12 mouse cellular contexts compared by ENCODE assay signal in the genomic region with DNA sequence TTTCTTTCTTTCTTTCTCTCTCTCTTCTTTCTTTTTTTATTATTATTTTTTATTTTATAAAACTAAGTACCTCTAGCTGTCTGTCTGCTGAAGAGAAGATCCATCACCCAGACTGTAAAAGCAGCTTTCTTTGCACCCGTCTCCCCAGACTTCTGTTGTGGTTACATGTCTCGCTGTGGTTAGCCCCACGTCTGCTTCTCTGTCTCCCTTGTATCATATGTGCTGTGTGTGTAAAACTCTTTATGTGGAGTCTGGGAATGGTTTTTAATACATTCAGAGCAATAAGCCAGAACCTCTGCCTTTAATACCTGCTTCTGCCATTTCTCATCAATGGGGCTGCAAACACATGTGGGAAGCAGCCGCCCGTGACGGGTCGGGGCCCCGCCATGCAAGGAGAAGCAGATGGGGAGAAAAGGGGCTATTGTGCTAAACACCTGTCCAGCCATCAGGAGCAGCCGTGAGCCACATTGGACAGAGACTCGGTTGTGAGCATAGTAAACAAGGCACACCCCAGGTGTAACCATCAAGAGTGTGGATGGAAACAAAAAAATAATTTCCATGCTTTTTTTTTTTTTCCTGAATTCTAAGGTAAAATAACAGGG.
A peak's percentile ranks its signal among the peaks of the same experiment; 100 is the strongest.
DNase-seq lines count a peak whose midpoint lies in the region; ATAC-seq and TF ChIP-seq lines count a peak whose summit lies in the region.
"Had no signal": no experiment of that assay in that cellular context is flagged by ENCODE, and none has a peak within 500 bp of the region (broad histone marks: within the 10 kb centered on the region; RNA-seq: fewer than 3 reads in every experiment).

No protein-coding gene starts in this region.

- H3K9ac ChIP-seq in kidney, embryonic 16.5 days (replicated peaks; ENCODE audit: low read length) = no peak overlapping the region
- H3K9ac ChIP-seq in CH12.LX (ENCODE audit: insufficient read depth, low read depth) = no peak overlapping the region
- H3K9ac ChIP-seq in embryonic facial prominence, embryonic 14.5 days (ENCODE audit: low read depth, low read length) = no peak overlapping the region
- no peak overlapping the region for H3K9ac ChIP-seq in neural tube, embryonic 13.5 days
- H3K9ac ChIP-seq: lung, embryonic 14.5 days had no signal

- peak; percentile 7 for TF ChIP-seq RAD21 in CH12.LX (IDR thresholded peaks at IDR 0.05; ENCODE audit: low read depth, low read length)

- no peaks in the 10 kb centered on the region for H3K9me3 ChIP-seq in kidney, embryonic 16.5 days (ENCODE audit: low read length)
- no peaks in the 10 kb centered on the region for H3K9me3 ChIP-seq in CH12.LX (replicated peaks; ENCODE audit: low read length)
- no peaks in the 10 kb centered on the region for H3K9me3 ChIP-seq in embryonic facial prominence, embryonic 14.5 days (ENCODE audit: control insufficient read depth, low read length)
- H3K9me3 ChIP-seq in neural tube, embryonic 13.5 days = no peaks in the 10 kb centered on the region

- TF ChIP-seq POLR2A in CH12.LX (IDR thresholded peaks at IDR 0.05; ENCODE audit: low read depth, low read length) = no peak

- H3K4me2 ChIP-seq in kidney, embryonic 16.5 days (replicated peaks; ENCODE audit: low read depth, low read length) = no peak overlapping the region
- H3K4me2 ChIP-seq in CH12.LX (ENCODE audit: insufficient read depth, low read depth, poor library complexity, severe bottlenecking) = peak overlapping the region; percentile 0; the same call in 1 of the 2 replicates
- peak overlapping the region; percentile 23 for H3K4me2 ChIP-seq in embryonic facial prominence, embryonic 14.5 days (ENCODE audit: low read depth, low read length)
- peak overlapping the region; percentile 4; the same call in 1 of the 2 replicates for H3K4me2 ChIP-seq in neural tube, embryonic 13.5 days
- H3K4me2 ChIP-seq: lung, embryonic 14.5 days had no signal

- dilution Hi-C loops in CH12.LX (cut with MboI; ENCODE audit: extremely low pct_ligation_motif_present, extremely low pct_unique_long_range_greater_than_20kb, low sequenced_read_pairs) = no loop called here

- WGBS in kidney, embryonic 16.5 days = 42% methylated on average over 10 of the region's 10 CpGs
- WGBS in embryonic facial prominence, embryonic 14.5 days = 26% methylated on average over 10 of the region's 10 CpGs
- 54% methylated on average over 10 of the region's 10 CpGs for WGBS in neural tube, embryonic 13.5 days

- peak; percentile 65; the same call in 1 of the 2 replicates for ATAC-seq in kidney, embryonic 16.5 days (ENCODE audit: low FRiP score, low TSS enrichment)
- peak; percentile 50; the same call in 1 of the 2 replicates for ATAC-seq in embryonic facial prominence, embryonic 14.5 days (ENCODE audit: low read depth)
- peak; percentile 41; the same call in 1 of the 2 replicates for ATAC-seq in neural tube, embryonic 13.5 days (ENCODE audit: low read depth)
- no peak for ATAC-seq in erythroid progenitor cell, adult 5-6 weeks (replicated peaks; ENCODE audit: low FRiP score, poor library complexity, severe bottlenecking)
- ATAC-seq: forebrain, embryonic 14.5 days had no signal

- TF ChIP-seq CTCF in CH12.LX (conservative IDR thresholded peaks at IDR 0.05 in 1 of 2, IDR thresholded peaks at IDR 0.05 in 1 of 2; ENCODE audit: low read depth in 2 of 2, low read length in 2 of 2) = peak in 1 of 2 experiments; percentile 33; a peak in 2 of 4 replicates

- in situ Hi-C loops in CH12.LX (cut with MboI; ENCODE audit: low pct_ligation_motif_present, low pct_unique_long_range_greater_than_20kb, low sequenced_read_pairs) = no loop called here

- peaks cover 14% of the 10 kb centered on the region; the same call in 1 of the 2 replicates for H3K4me1 ChIP-seq in kidney, embryonic 16.5 days (ENCODE audit: insufficient read depth, low read length)
- H3K4me1 ChIP-seq in CH12.LX (ENCODE audit: control insufficient read depth in 1 of 2, insufficient read depth in 2 of 2) = peaks cover 0 to 5% of the 10 kb centered on the region in 2 experiments; a peak in 2 of 4 replicates
- peaks cover 24% of the 10 kb centered on the region for H3K4me1 ChIP-seq in embryonic facial prominence, embryonic 14.5 days (ENCODE audit: control insufficient read depth, insufficient read depth, low read length)
- H3K4me1 ChIP-seq in neural tube, embryonic 13.5 days (replicated peaks) = peaks cover 8% of the 10 kb centered on the region

- no peaks in the 10 kb centered on the region for H3K79me2 ChIP-seq in CH12.LX (replicated peaks; ENCODE audit: control insufficient read depth, extremely low read depth, insufficient read depth, poor library complexity, severe bottlenecking)

- no peaks in the 10 kb centered on the region for H3K36me3 ChIP-seq in kidney, embryonic 16.5 days (ENCODE audit: insufficient read depth, low read length)
- no peaks in the 10 kb centered on the region for H3K36me3 ChIP-seq in CH12.LX (replicated peaks in 1 of 2; ENCODE audit: control insufficient read depth in 1 of 2, insufficient read depth in 1 of 2, low read length in 1 of 2)
- H3K36me3 ChIP-seq in embryonic facial prominence, embryonic 14.5 days (ENCODE audit: control insufficient read depth, insufficient read depth, low read length) = no peaks in the 10 kb centered on the region
- H3K36me3 ChIP-seq in neural tube, embryonic 13.5 days = no peaks in the 10 kb centered on the region

- H3K4me3 ChIP-seq in kidney, embryonic 16.5 days (ENCODE audit: low read length) = no peak overlapping the region
- no peak overlapping the region for H3K4me3 ChIP-seq in CH12.LX (replicated peaks in 1 of 3; ENCODE audit: low read depth in 2 of 3, low read length in 2 of 3, poor library complexity in 1 of 3)
- no peak overlapping the region for H3K4me3 ChIP-seq in embryonic facial prominence, embryonic 14.5 days (ENCODE audit: low read depth, low read length)
- no peak overlapping the region for H3K4me3 ChIP-seq in neural tube, embryonic 13.5 days

- no peak for TF ChIP-seq EP300 in CH12.LX (IDR thresholded peaks at IDR 0.05; ENCODE audit: low read length)

- DNase-seq in kidney, postnatal 14 days = no peak
- peak; percentile 37 for DNase-seq in CH12.LX (ENCODE audit: extremely low read depth)
- peak; percentile 43 for DNase-seq in embryonic facial prominence, embryonic 14.5 days (ENCODE audit: low spot score)
- no peak for DNase-seq in gastrocnemius, adult 8-10 months (ENCODE audit: low spot score in 2 of 2)
- DNase-seq in cerebellum, adult 9-11 months = no peak
- DNase-seq: adrenal gland, adult 8-10 months; cerebellum, adult 2 months; lung, embryonic 14.5 days had no signal

- H3K27ac ChIP-seq in kidney, embryonic 16.5 days (ENCODE audit: low read length) = no peak overlapping the region
- H3K27ac ChIP-seq in CH12.LX (ENCODE audit: insufficient read depth, low read depth) = no peak overlapping the region
- 0 out of 2 replicates have a peak overlapping the region, but pooled peaks have one; percentile 10 for H3K27ac ChIP-seq in embryonic facial prominence, embryonic 14.5 days (replicated peaks; ENCODE audit: low read depth, low read length)
- no peak overlapping the region for H3K27ac ChIP-seq in neural tube, embryonic 13.5 days (replicated peaks)

- H3K27me3 ChIP-seq in kidney, embryonic 16.5 days (ENCODE audit: insufficient read depth, low read length) = no peaks in the 10 kb centered on the region
- H3K27me3 ChIP-seq in CH12.LX (replicated peaks) = no peaks in the 10 kb centered on the region
- H3K27me3 ChIP-seq in embryonic facial prominence, embryonic 14.5 days (replicated peaks; ENCODE audit: control insufficient read depth, insufficient read depth, low read length) = no peaks in the 10 kb centered on the region
- no peaks in the 10 kb centered on the region for H3K27me3 ChIP-seq in neural tube, embryonic 13.5 days

TF ChIP-seq in CH12.LX, 34 proteins besides CTCF, POLR2A, EP300 and RAD21:
- TF ChIP-seq GABPA (IDR thresholded peaks at IDR 0.05; ENCODE audit: insufficient replicate concordance, low read depth, low read length) (no peak), TCF12 (IDR thresholded peaks at IDR 0.05; ENCODE audit: low read depth, low read length) (peak; percentile 27; the same call in 1 of the 2 replicates), MEF2A (IDR thresholded peaks at IDR 0.05; ENCODE audit: borderline replicate concordance, low read depth, low read length) (no peak)

Comparison
In these comparisons a context has a peak if more than half of its experiments do, and no peak if none do; other contexts are left out.
1. DNase-seq: peak in CH12.LX (single experiment) and embryonic facial prominence, embryonic 14.5 days (single experiment); none in kidney, postnatal 14 days (single experiment), gastrocnemius, adult 8-10 months (0 of 2) and cerebellum, adult 9-11 months (single experiment).